Mouse (Mus musculus) B cell, adult 2 months (primary cell): ENCODE data around the gene Vars.
"Not testable (repeated sequence)": the region's sequence is repeated elsewhere in the genome, so short reads cannot be mapped to it uniquely, and the experiment has no call there.

ENCODE experiments used
- DNase-seq, 2 experiments: peaks; one replicate each; pipeline ENCODE4 v3.0.0; 2022

Gene Vars

GRCm38 (mm10) chr17:34972069-34972749, 28.6 kb upstream of the Vars start, which contains the start of the genes Hspa1a and Hspa1l:
Gene Hspa1a, minus strand, starts transcription at chr17:34972156.
Gene Hspa1l, plus strand, starts transcription at chr17:34972703.
- DNase-seq = peak; percentile 89 to 90

GRCm38 (mm10) chr17:34975581-34976492, 24.9 kb upstream of the Vars start:
- DNase-seq = no peak

- no peak for DNase-seq
Measured at GRCm38 (mm10) chr17:34977000-34977399, 23.8 kb upstream of the Vars start.

- DNase-seq = no peak
Measured at GRCm38 (mm10) chr17:34978239-34978638, 22.5 kb upstream of the Vars start.

- DNase-seq = no peak
Measured at GRCm38 (mm10) chr17:34979631-34980030, 21.2 kb upstream of the Vars start.

GRCm38 (mm10) chr17:34980655-34981054, 20.1 kb upstream of the Vars start:
- peak; percentile 38 to 48 for DNase-seq

- DNase-seq = peak; percentile 91 to 94
Measured at GRCm38 (mm10) chr17:34981690-34982180, 19.1 kb upstream of the Vars start, which contains the start of gene Lsm2. Gene Lsm2, plus strand, starts transcription at chr17:34981862.

- DNase-seq = no peak
Measured at GRCm38 (mm10) chr17:34982328-34982727, 18.5 kb upstream of the Vars start.

- peak; percentile 44 to 57 for DNase-seq
Measured at GRCm38 (mm10) chr17:34984218-34984617, 16.6 kb upstream of the Vars start.

- DNase-seq = no peak
Measured at GRCm38 (mm10) chr17:34994751-34995150, 6.0 kb upstream of the Vars start.

- not testable (repeated sequence) for DNase-seq
Measured at GRCm38 (mm10) chr17:34995192-34995591, 5.6 kb upstream of the Vars start.

- not testable (repeated sequence) for DNase-seq
Measured at GRCm38 (mm10) chr17:34995927-34996326, 4.9 kb upstream of the Vars start.

GRCm38 (mm10) chr17:34996411-34997141, 4.2 kb upstream of the Vars start:
- no peak for DNase-seq

GRCm38 (mm10) chr17:34997142-34997483, 3.7 kb upstream of the Vars start:
- no peak for DNase-seq

GRCm38 (mm10) chr17:34998526-34999430, 2.0 kb upstream of the Vars start:
- DNase-seq = no peak

- DNase-seq = peak; percentile 70 to 71
Measured at GRCm38 (mm10) chr17:34999871-35000716, 693 bp upstream of the Vars start.

GRCm38 (mm10) chr17:35001452-35002152, 815 bp downstream of the Vars start:
- DNase-seq = peak; percentile 46

GRCm38 (mm10) chr17:35002153-35002865, 1.5 kb downstream of the Vars start:
- DNase-seq = no peak

GRCm38 (mm10) chr17:35003022-35003838, 2.4 kb downstream of the Vars start:
- no peak for DNase-seq
